Mouse (Mus musculus) thymus, postnatal 36 days (tissue): Measurements from ENCODE around the gene Ciz1.

Experiments used
- DNase-seq, 2 experiments: peaks; one replicate each; pipeline ENCODE4 v3.0.0; 2022; ENCODE audit warnings: mixed read lengths in 2 of 2

Ciz1 gene

GRCm38 (mm10) chr2:32319586-32320580, 32.2 kb upstream of the Ciz1 start:
- no peak for DNase-seq

DNA sequence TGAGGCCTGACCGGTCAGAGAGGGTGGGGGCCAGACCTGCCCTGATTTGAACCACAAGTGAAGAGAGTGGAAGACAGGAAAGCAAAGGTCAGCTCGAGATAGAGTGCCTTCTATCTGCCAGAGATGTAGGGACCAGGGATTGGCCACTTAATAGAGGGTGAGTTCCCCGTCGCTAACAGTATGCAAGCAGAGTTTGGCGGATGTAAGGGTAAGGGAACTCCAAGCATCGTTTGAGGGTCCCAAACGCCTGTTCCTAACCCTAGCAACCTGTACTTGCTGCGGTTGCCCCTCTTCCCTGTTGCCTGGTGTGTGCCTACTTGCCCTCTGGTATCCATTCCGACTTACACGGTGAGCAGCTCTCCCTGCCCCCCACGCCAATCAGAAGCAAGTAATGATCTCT, 31.4 kb upstream of the Ciz1 start:
- DNase-seq: no peak

DNA sequence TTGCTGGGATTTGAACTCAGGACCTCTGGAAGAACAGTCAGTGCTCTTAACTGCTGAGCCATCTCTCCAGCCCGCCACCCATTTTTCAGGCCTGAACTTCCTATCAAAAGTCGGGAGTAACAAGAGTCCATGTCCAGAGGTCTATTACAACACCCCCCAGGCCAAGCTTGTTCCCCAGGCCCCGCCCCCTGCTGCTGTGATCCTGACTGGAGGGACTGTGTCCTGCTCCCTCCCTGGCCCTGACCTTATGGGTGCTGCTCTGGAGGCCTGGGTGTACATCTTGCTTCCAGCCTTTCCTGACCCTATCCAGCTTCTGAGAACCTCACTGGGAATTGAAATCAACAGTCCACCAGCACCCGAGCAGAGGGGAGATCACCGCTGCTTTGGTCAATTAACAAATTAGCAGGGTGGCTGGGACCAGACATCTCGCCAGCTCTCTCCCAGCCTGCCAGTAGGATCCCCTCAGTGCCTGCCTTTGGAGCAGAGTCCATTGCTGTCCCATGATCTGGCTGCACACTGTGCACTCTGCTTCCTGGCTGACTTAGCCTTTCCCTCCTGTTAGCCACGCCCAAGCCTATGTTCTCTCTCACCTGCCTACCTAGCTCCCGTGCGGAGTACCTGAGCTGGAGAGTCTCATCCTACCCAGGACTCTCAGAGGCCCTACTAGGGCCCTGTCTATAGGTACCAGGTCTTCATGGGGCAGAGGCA, 30.4 kb upstream of the Ciz1 start:
- DNase-seq: no peak

GRCm38 (mm10) chr2:32322754-32323741, 29.1 kb upstream of the Ciz1 start:
- DNase-seq: no peak

- DNase-seq: no peak
Observed at GRCm38 (mm10) chr2:32324322-32324721, 27.8 kb upstream of the Ciz1 start.

- no peak for DNase-seq
Observed at GRCm38 (mm10) chr2:32325342-32325741, 26.8 kb upstream of the Ciz1 start.

DNA sequence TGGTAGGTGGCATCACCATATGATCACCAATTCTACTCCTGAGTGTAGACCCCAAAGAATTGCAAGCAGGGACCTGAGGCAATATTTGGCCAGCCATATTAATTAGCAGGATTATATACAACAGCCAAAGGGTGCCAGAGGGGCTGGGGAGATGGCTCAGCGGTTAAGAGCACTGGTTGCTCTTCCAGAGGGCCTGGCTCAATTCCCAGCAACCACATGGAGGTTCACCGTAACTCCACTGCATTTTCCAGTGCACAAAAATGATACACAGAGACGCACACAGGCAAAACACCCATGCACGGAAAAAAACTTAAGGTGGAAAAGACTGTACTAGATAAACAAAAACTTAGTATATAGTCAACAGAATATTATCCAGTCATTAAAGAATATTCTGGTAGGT, 24.9 kb upstream of the Ciz1 start:
- no peak for DNase-seq

- no peak for DNase-seq
Observed at GRCm38 (mm10) chr2:32328911-32329460, 23.1 kb upstream of the Ciz1 start.

- no peak for DNase-seq
Observed at GRCm38 (mm10) chr2:32329531-32329930, 22.6 kb upstream of the Ciz1 start.

GRCm38 (mm10) chr2:32332159-32332558, 20.0 kb upstream of the Ciz1 start:
- no peak for DNase-seq

GRCm38 (mm10) chr2:32335888-32336287, 16.2 kb upstream of the Ciz1 start:
- DNase-seq: no peak

DNA sequence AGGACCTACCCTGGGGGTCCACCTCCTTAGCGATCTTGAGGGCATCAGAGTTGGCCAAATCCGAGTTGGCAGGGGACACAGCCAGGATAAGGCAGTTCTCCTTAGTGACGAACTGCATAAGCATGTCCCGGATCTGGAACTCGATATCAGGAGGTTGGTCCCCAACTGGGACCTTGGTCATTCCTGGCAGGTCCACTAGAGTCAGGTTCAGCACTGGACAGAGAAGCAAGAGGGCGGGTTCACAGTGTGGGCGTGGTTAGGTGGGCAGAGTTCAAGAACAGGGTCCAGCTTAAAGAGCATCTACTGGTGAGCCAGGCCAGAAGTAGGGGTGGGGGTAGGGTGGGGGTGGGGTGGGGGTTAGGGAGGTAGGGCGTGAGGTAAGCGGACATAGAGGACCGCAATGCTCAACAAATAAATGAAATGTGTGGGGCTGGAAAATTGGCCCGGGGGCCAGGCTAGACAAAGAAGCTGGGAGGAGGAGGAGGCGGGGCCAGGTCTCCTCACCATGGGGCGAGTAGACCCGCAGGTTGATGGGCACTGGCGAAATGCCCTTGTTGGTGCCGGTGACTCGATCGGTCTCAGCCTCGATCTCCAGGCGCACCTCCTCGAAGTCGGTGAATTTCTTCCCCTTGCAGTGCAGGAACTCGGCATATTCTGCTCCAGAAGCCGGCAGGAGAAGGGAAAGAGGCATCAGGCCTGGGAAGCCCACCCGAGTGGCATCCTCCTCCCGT, 12.1 kb upstream of the Ciz1 start:
- no peak for DNase-seq

- DNase-seq: no peak
Observed at GRCm38 (mm10) chr2:32340836-32341633, 11.1 kb upstream of the Ciz1 start.

- no peak for DNase-seq
Observed at GRCm38 (mm10) chr2:32341634-32341939, 10.5 kb upstream of the Ciz1 start.

DNA sequence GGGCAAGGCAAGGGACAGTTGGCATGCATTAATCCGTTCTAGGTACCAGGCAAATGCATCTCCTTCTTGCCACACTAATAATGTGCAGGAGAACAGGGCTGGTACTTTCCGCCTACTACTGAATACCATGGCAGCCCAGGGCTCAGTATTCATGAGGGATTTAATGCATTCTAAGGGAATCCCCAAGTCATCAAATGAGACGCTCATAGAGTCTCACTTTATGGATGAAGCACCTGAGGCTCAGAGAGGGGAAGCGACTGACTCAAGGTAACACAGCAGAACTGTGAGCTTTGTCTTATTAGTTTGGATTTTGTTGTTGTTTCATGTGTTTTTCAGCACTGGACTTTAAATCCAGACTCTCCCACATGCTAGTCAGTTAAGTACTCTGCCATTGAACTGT, 10.1 kb upstream of the Ciz1 start:
- no peak for DNase-seq

DNA sequence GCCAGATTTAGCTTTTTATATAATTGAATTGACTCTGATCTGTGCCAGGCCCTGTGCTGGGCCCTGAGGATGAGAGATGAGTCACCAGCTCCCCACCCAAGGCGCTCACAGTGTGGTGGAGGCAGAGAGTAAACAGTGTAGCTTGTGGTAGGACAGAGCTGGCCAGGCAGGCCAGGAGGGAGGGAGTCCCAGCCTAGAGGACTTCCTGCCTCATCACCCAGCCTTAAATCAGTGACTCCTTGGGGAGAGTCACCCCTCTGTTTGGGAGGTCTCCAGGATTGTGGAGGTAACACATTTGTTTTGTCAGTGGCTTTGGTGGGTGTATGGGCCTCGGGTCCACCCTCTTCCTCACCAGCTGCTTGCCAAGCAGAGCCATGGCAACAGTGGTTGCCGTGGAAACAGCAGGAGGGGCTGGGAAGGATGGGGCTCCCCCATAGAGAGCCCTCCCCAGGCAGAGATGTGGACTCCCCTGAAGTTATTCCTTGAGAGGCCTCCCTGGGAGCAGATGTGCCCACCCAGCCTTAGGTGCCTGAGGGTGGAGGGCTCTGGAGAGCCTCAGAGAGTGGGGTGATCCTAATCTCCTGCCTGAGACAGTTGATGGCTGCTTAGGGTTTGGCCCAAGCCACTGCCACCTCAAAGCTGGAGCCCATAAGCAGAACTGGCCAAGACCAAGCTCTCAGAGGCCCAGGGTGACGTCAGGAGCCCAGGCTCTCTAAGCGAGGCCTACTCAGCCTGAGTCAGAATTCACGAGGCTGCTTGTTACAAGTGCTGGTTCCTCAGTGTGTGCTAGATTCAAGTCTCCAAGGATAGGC, 9.4 kb upstream of the Ciz1 start:
- DNase-seq: no peak

- DNase-seq: no peak
Observed at GRCm38 (mm10) chr2:32343351-32343671, 8.8 kb upstream of the Ciz1 start.

DNA sequence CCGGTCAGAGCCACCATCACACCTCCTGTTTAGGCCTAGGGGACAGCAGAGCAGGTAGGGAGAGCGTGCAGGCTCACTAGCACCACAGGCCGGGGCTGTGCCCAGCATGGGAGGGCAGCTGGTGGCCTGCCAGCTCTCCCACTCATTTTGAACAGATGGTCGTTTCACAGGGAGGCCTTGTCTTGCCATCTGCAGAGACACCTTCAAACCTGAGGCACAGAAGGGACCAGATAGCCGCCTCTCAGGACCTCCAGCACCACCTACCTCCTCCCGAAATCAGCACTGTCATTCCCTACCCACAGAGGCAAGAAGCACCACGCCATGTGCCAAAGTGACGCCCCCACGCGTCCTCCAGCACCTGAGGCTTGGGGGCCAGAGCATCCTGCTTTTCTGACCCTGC, 8.1 kb upstream of the Ciz1 start:
- no peak for DNase-seq

GRCm38 (mm10) chr2:32344598-32345321, 7.4 kb upstream of the Ciz1 start:
- DNase-seq: no peak

DNA sequence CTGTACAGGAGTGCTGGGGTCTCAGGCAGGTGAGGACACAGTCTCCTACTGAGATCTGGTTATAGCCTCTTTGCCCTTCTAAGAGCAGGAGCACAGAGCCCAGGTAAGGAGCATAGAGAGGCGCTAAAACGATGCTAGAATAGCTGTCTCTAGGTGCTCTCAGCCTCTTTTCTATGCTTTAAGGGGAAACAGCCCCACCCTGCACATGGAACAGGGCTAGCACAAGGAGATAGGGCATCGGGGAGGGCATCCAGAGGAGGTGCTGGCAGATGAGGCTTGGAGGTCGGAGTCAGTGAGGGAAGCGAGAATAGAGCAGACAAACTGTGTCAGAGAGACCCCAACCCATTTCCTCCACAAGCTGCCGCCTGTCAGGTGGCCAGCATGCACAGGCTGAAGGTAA, 5.1 kb upstream of the Ciz1 start:
- DNase-seq: no peak
